Mouse (Mus musculus): ENCODE measurements around the gene Preb. TPM values are rescaled to one million over a fixed set of nuclear protein-coding genes. Genes with fewer than 3 reads are reported as not detected.
A peak's percentile ranks its signal among the peaks of the same experiment; 100 is the strongest.

The Preb gene
- polyA plus RNA-seq, 1 experiment from 2014 or later = 127 TPM

GRCm38 (mm10) chr5:30930846-30931245, 29.3 kb downstream of the Preb start:
- Histone ChIP-seq H3K27ac (replicated peaks) (no peak overlapping the region), H3K4me3 (no peak overlapping the region), H3K4me2 (replicated peaks) (no peak overlapping the region), H3K4me1 (0 out of 2 replicates have a peak, but pooled peaks cover 3% of the 10 kb centered on the region), H3K36me3 (no peaks in the 10 kb centered on the region), H3K9ac (replicated peaks) (no peak overlapping the region), H3K9me3 (no peaks in the 10 kb centered on the region), H3K27me3 (no peaks in the 10 kb centered on the region)
- WGBS = 72% methylated on average over 6 of the region's 6 CpGs
- no peak for ATAC-seq (replicated peaks)

- Histone ChIP-seq H3K4me1 (0 out of 2 replicates have a peak, but pooled peaks cover 3% of the 10 kb centered on the region), H3K4me2 (replicated peaks) (no peak overlapping the region), H3K9me3 (no peaks in the 10 kb centered on the region), H3K27ac (replicated peaks) (no peak overlapping the region), H3K4me3 (no peak overlapping the region), H3K27me3 (no peaks in the 10 kb centered on the region), H3K36me3 (no peaks in the 10 kb centered on the region), H3K9ac (replicated peaks) (no peak overlapping the region)
- ATAC-seq (replicated peaks) = 0 out of 2 replicates have a peak, but pooled peaks have one; percentile 38
- WGBS = 42% methylated on average over 4 of the region's 4 CpGs
These were observed 30.0 kb downstream of the Preb start for GRCm38 (mm10) chr5:30930121-30930520.

- Histone ChIP-seq H3K4me2 (replicated peaks) (peak overlapping the region; percentile 29; the same call in 1 of the 2 replicates), H3K27ac (replicated peaks) (no peak overlapping the region), H3K27me3 (no peaks in the 10 kb centered on the region), H3K9ac (replicated peaks) (no peak overlapping the region), H3K4me1 (0 out of 2 replicates have a peak, but pooled peaks cover 3% of the 10 kb centered on the region), H3K4me3 (no peak overlapping the region), H3K9me3 (no peaks in the 10 kb centered on the region), H3K36me3 (no peaks in the 10 kb centered on the region)
- 43% methylated on average over 7 of the region's 7 CpGs for WGBS
- peak; percentile 75 for ATAC-seq (replicated peaks)
These were observed 32.1 kb downstream of the Preb start for GRCm38 (mm10) chr5:30927945-30928529.

- Histone ChIP-seq H3K27ac (replicated peaks) (no peak overlapping the region), H3K4me1 (peaks cover 14% of the 10 kb centered on the region), H3K4me3 (no peak overlapping the region), H3K36me3 (no peaks in the 10 kb centered on the region), H3K4me2 (replicated peaks) (no peak overlapping the region), H3K9ac (replicated peaks) (no peak overlapping the region), H3K27me3 (no peaks in the 10 kb centered on the region), H3K9me3 (no peaks in the 10 kb centered on the region)
- ATAC-seq (replicated peaks) = no peak
- WGBS = 76% methylated on average over 2 of the region's 2 CpGs
These were observed 34.1 kb downstream of the Preb start for GRCm38 (mm10) chr5:30926073-30926472.

- ATAC-seq (replicated peaks) = no peak
- Histone ChIP-seq H3K4me1 (peaks cover 22% of the 10 kb centered on the region), H3K4me3 (no peak overlapping the region), H3K9ac (replicated peaks) (no peak overlapping the region), H3K4me2 (replicated peaks) (no peak overlapping the region), H3K27ac (replicated peaks) (no peak overlapping the region), H3K27me3 (no peaks in the 10 kb centered on the region), H3K36me3 (no peaks in the 10 kb centered on the region), H3K9me3 (no peaks in the 10 kb centered on the region)
- WGBS = 90% methylated on average over 5 of the region's 5 CpGs
These were observed 34.9 kb downstream of the Preb start for GRCm38 (mm10) chr5:30925217-30925616.

GRCm38 (mm10) chr5:30924614-30925013, 35.5 kb downstream of the Preb start:
- no peak for ATAC-seq (replicated peaks)
- no peak overlapping the region for H3K4me2 ChIP-seq (replicated peaks)
- 78% methylated on average over 8 of the region's 8 CpGs for WGBS

GRCm38 (mm10) chr5:30923119-30923518, 37.0 kb downstream of the Preb start:
- no peaks in the 10 kb centered on the region for H3K27me3 ChIP-seq
- H3K4me2 ChIP-seq (replicated peaks) = no peak overlapping the region
- H3K9ac ChIP-seq (replicated peaks) = no peak overlapping the region
- H3K36me3 ChIP-seq = no peaks in the 10 kb centered on the region
- no peaks in the 10 kb centered on the region for H3K9me3 ChIP-seq
- H3K27ac ChIP-seq (replicated peaks) = no peak overlapping the region
- H3K4me1 ChIP-seq = peaks cover 22% of the 10 kb centered on the region
- ATAC-seq (replicated peaks) = no peak
- WGBS = 91% methylated on average over 6 of the region's 6 CpGs
- H3K4me3 ChIP-seq = no peak overlapping the region

More at GRCm38 (mm10) chr5:30924614-30925013, 35.5 kb downstream of the Preb start:
- Histone ChIP-seq H3K27ac (replicated peaks) (no peak overlapping the region), H3K36me3 (no peaks in the 10 kb centered on the region), H3K9me3 (no peaks in the 10 kb centered on the region), H3K4me1 (peaks cover 22% of the 10 kb centered on the region), H3K4me3 (no peak overlapping the region), H3K27me3 (no peaks in the 10 kb centered on the region), H3K9ac (replicated peaks) (no peak overlapping the region)

- no peak overlapping the region for H3K9ac ChIP-seq (replicated peaks)
- WGBS = 77% methylated on average over 10 of the region's 10 CpGs
- no peaks in the 10 kb centered on the region for H3K36me3 ChIP-seq
- H3K27ac ChIP-seq (replicated peaks) = no peak overlapping the region
- no peaks in the 10 kb centered on the region for H3K9me3 ChIP-seq
- H3K4me1 ChIP-seq = peaks cover 19% of the 10 kb centered on the region
- no peak overlapping the region for H3K4me2 ChIP-seq (replicated peaks)
- 0 out of 2 replicates have a peak overlapping the region, but pooled peaks have one; percentile 47 for H3K4me3 ChIP-seq
- no peak for ATAC-seq (replicated peaks)
- H3K27me3 ChIP-seq = no peaks in the 10 kb centered on the region
These were observed 37.5 kb downstream of the Preb start for GRCm38 (mm10) chr5:30922581-30923041.

- H3K9me3 ChIP-seq = no peaks in the 10 kb centered on the region
- ATAC-seq (replicated peaks) = peak; percentile 80
- peaks cover 19% of the 10 kb centered on the region for H3K4me1 ChIP-seq
- H3K4me2 ChIP-seq (replicated peaks) = peak within 1 kb of the TSS; percentile 84
- peak within 1 kb of the TSS; percentile 47 for H3K4me3 ChIP-seq
- H3K9ac ChIP-seq (replicated peaks) = peak within 1 kb of the TSS; percentile 52
- H3K27ac ChIP-seq (replicated peaks) = peak within 1 kb of the TSS; percentile 44
- no peaks in the 10 kb centered on the region for H3K36me3 ChIP-seq
- 2% methylated on average over 39 of the region's 40 CpGs for WGBS
- no peaks in the 10 kb centered on the region for H3K27me3 ChIP-seq
These were observed 38.7 kb downstream of the Preb start, which contains the start of gene Khk for GRCm38 (mm10) chr5:30921256-30922033. Gene Khk, plus strand, starts transcription at chr5:30921431.

GRCm38 (mm10) chr5:30920621-30921020, 39.5 kb downstream of the Preb start:
- no peaks in the 10 kb centered on the region for H3K9me3 ChIP-seq
- peak; percentile 9; the same call in 1 of the 2 replicates for ATAC-seq (replicated peaks)
- no peak overlapping the region for H3K27ac ChIP-seq (replicated peaks)
- 62% methylated on average over 19 of the region's 19 CpGs for WGBS
- H3K36me3 ChIP-seq = no peaks in the 10 kb centered on the region
- no peak overlapping the region for H3K4me3 ChIP-seq
- no peaks in the 10 kb centered on the region for H3K27me3 ChIP-seq
- no peak overlapping the region for H3K9ac ChIP-seq (replicated peaks)
- H3K4me1 ChIP-seq = peaks cover 25% of the 10 kb centered on the region
- H3K4me2 ChIP-seq (replicated peaks) = no peak overlapping the region

- Histone ChIP-seq H3K4me2 (replicated peaks) (no peak overlapping the region), H3K36me3 (no peaks in the 10 kb centered on the region), H3K27ac (replicated peaks) (no peak overlapping the region; the same call in 1 of the 2 replicates), H3K4me1 (peaks cover 29% of the 10 kb centered on the region), H3K4me3 (no peak overlapping the region), H3K9ac (replicated peaks) (no peak overlapping the region), H3K27me3 (no peaks in the 10 kb centered on the region), H3K9me3 (no peaks in the 10 kb centered on the region)
- no peak for ATAC-seq (replicated peaks)
- 52% methylated on average over 11 of the region's 11 CpGs for WGBS
These were observed 40.1 kb downstream of the Preb start for GRCm38 (mm10) chr5:30919831-30920614.

GRCm38 (mm10) chr5:30918691-30919090, 41.5 kb downstream of the Preb start:
- no peaks in the 10 kb centered on the region for H3K36me3 ChIP-seq
- H3K4me3 ChIP-seq = no peak overlapping the region
- H3K27me3 ChIP-seq = no peaks in the 10 kb centered on the region
- H3K9me3 ChIP-seq = no peaks in the 10 kb centered on the region
- no peak for ATAC-seq (replicated peaks)
- H3K9ac ChIP-seq (replicated peaks) = no peak overlapping the region
- peaks cover 31% of the 10 kb centered on the region for H3K4me1 ChIP-seq
- H3K27ac ChIP-seq (replicated peaks) = no peak overlapping the region
- 83% methylated on average over 8 of the region's 8 CpGs for WGBS
- H3K4me2 ChIP-seq (replicated peaks) = no peak overlapping the region
